Mouse (Mus musculus) kidney, adult 10 weeks (tissue): Measurements from ENCODE around the gene Rgn. TPM values are rescaled to one million over a fixed set of nuclear protein-coding genes. Genes with fewer than 3 reads are reported as not detected.

Experiments
- polyA plus RNA-seq: library from polyadenylated mRNA; stranded (reverse); fragments of 350-450 nt; fragmentation: Illumina TruSeq; extraction: RNeasy Lipid Tissue Mini Kit (QIAGEN cat#74804); gene quantifications from one replicate; pipeline ENCODE4 v1.2.3, GENCODE M21; 2014; ENCODE audit warnings: low read depth, low replicate concordance

Gene Rgn
- 15.3 TPM for polyA plus RNA-seq

GRCm38 (mm10) chrX:20549532-20549931 lies at the start of gene Rgn:
TSS of gene Rgn (plus strand) at chrX:20549787.

Other genes with a start within 250 kb of the Rgn start
- gene Rp2, start 185.3 kb upstream of the Rgn start, polyA plus RNA-seq: 54.5 TPM
- gene Jade3, start 124.1 kb upstream of the Rgn start, polyA plus RNA-seq: 11.6 TPM
- gene Rbm10, start 67.7 kb downstream of the Rgn start, polyA plus RNA-seq: 5.0 TPM
- 79.4 TPM for gene Ndufb11, start 67.8 kb downstream of the Rgn start, polyA plus RNA-seq
- gene Uba1, start 108.5 kb downstream of the Rgn start, polyA plus RNA-seq: 73.5 TPM
- gene Cdk16, start 138.2 kb downstream of the Rgn start, polyA plus RNA-seq: 25.2 TPM
- gene Usp11, start 154.1 kb downstream of the Rgn start, polyA plus RNA-seq: 2.8 TPM
- 54.9 TPM for gene Araf, start 248.0 kb downstream of the Rgn start, polyA plus RNA-seq